Mouse (Mus musculus): ENCODE measurements at regions not wholly inside any gene's neighbourhood (a gene's known extent, or its start where the extent isn't known, plus 50 kb on each side); places are given as distances from the start of the nearest gene placed in this dataset.
A peak's percentile ranks its signal among the peaks of the same experiment; 100 is the strongest.

- no peaks in the 10 kb centered on the region for H3K36me3 ChIP-seq
- H3K4me2 ChIP-seq: no peak overlapping the region
- peaks cover 19% of the 10 kb centered on the region for H3K4me1 ChIP-seq
- H3K4me3 ChIP-seq: no peak overlapping the region
- ATAC-seq (ENCODE audit: insufficient number of reproducible peaks, insufficient read depth, low FRiP score, low TSS enrichment, low read depth): no peak
- H3K27ac ChIP-seq: no peak overlapping the region
- peaks cover 17% of the 10 kb centered on the region for H3K27me3 ChIP-seq
- H3K9ac ChIP-seq: no peak overlapping the region
- 64% methylated on average over 8 of the region's 8 CpGs for WGBS
- no peaks in the 10 kb centered on the region for H3K9me3 ChIP-seq
These were observed 82.8 kb upstream of the Ttc34 start for GRCm38 (mm10) chr4:154754445-154754844.

- Histone ChIP-seq H3K4me3 (no peak overlapping the region), H3K36me3 (no peaks in the 10 kb centered on the region), H3K4me1 (no peaks in the 10 kb centered on the region), H3K27me3 (peaks cover 4% of the 10 kb centered on the region), H3K4me2 (no peak overlapping the region), H3K27ac (no peak overlapping the region), H3K9me3 (no peaks in the 10 kb centered on the region), H3K9ac (no peak overlapping the region)
- no peak for ATAC-seq (ENCODE audit: insufficient number of reproducible peaks, insufficient read depth, low FRiP score, low TSS enrichment, low read depth)
- WGBS: 81% methylated on average over 10 of the region's 10 CpGs
These were observed 80.4 kb upstream of the Ttc34 start for GRCm38 (mm10) chr4:154756740-154757446.

GRCm38 (mm10) chr4:154759881-154760280 lies 77.4 kb upstream of the Ttc34 start:
- H3K4me3 ChIP-seq: no peak overlapping the region
- no peak overlapping the region for H3K4me2 ChIP-seq
- H3K4me1 ChIP-seq: 0 out of 2 replicates have a peak, but pooled peaks cover 9% of the 10 kb centered on the region
- WGBS: 43% methylated on average over 1 of the region's 1 CpGs
- H3K9ac ChIP-seq: no peak overlapping the region
- no peak for ATAC-seq (ENCODE audit: insufficient number of reproducible peaks, insufficient read depth, low FRiP score, low TSS enrichment, low read depth)
- H3K9me3 ChIP-seq: no peaks in the 10 kb centered on the region
- H3K36me3 ChIP-seq: no peaks in the 10 kb centered on the region
- peaks cover 4% of the 10 kb centered on the region for H3K27me3 ChIP-seq
- no peak overlapping the region for H3K27ac ChIP-seq

GRCm38 (mm10) chr4:154764238-154764637 lies 73.0 kb upstream of the Ttc34 start:
- no peaks in the 10 kb centered on the region for H3K9me3 ChIP-seq
- ATAC-seq (ENCODE audit: insufficient number of reproducible peaks, insufficient read depth, low FRiP score, low TSS enrichment, low read depth): no peak
- H3K27me3 ChIP-seq: peaks cover 4% of the 10 kb centered on the region; the same call in 1 of the 2 replicates
- no peak overlapping the region for H3K27ac ChIP-seq
- no peak overlapping the region for H3K9ac ChIP-seq
- 69% methylated on average over 5 of the region's 6 CpGs for WGBS
- H3K4me1 ChIP-seq: 0 out of 2 replicates have a peak, but pooled peaks cover 9% of the 10 kb centered on the region
- no peaks in the 10 kb centered on the region for H3K36me3 ChIP-seq
- no peak overlapping the region for H3K4me2 ChIP-seq
- no peak overlapping the region for H3K4me3 ChIP-seq

GRCm38 (mm10) chr4:154766158-154766557 lies 71.1 kb upstream of the Ttc34 start:
- Histone ChIP-seq H3K4me3 (no peak overlapping the region), H3K9me3 (no peaks in the 10 kb centered on the region), H3K4me2 (no peak overlapping the region), H3K9ac (no peak overlapping the region), H3K27me3 (peaks cover 4% of the 10 kb centered on the region; the same call in 1 of the 2 replicates), H3K27ac (no peak overlapping the region), H3K4me1 (peaks cover 14% of the 10 kb centered on the region), H3K36me3 (no peaks in the 10 kb centered on the region)
- no peak for ATAC-seq (ENCODE audit: insufficient number of reproducible peaks, insufficient read depth, low FRiP score, low TSS enrichment, low read depth)
- 50% methylated on average over 2 of the region's 2 CpGs for WGBS

- no peaks in the 10 kb centered on the region for H3K36me3 ChIP-seq
- no peak for ATAC-seq (ENCODE audit: insufficient number of reproducible peaks, insufficient read depth, low FRiP score, low TSS enrichment, low read depth)
- 12% methylated on average over 25 of the region's 25 CpGs for WGBS
- no peak overlapping the region for H3K4me3 ChIP-seq
- H3K9ac ChIP-seq: no peak overlapping the region
- H3K4me1 ChIP-seq: peaks cover 27% of the 10 kb centered on the region
- no peak overlapping the region for H3K27ac ChIP-seq
- peaks cover 10% of the 10 kb centered on the region; the same call in 1 of the 2 replicates for H3K27me3 ChIP-seq
- H3K4me2 ChIP-seq: no peak overlapping the region
- H3K9me3 ChIP-seq: no peaks in the 10 kb centered on the region
These were observed 65.8 kb upstream of the Ttc34 start for GRCm38 (mm10) chr4:154771330-154772076.

- WGBS: 45% methylated on average over 4 of the region's 4 CpGs
- no peak overlapping the region for H3K9ac ChIP-seq
- H3K9me3 ChIP-seq: no peaks in the 10 kb centered on the region
- 0 out of 2 replicates have a peak, but pooled peaks have one; percentile 23 for ATAC-seq (ENCODE audit: insufficient number of reproducible peaks, insufficient read depth, low FRiP score, low TSS enrichment, low read depth)
- H3K27ac ChIP-seq: no peak overlapping the region
- H3K4me3 ChIP-seq: no peak overlapping the region
- no peaks in the 10 kb centered on the region for H3K36me3 ChIP-seq
- peaks cover 9% of the 10 kb centered on the region; the same call in 1 of the 2 replicates for H3K27me3 ChIP-seq
- H3K4me2 ChIP-seq: no peak overlapping the region
- H3K4me1 ChIP-seq: peaks cover 27% of the 10 kb centered on the region
These were observed 65.2 kb upstream of the Ttc34 start for GRCm38 (mm10) chr4:154772077-154772462.

GRCm38 (mm10) chr4:154773830-154774229 lies 63.4 kb upstream of the Ttc34 start:
- WGBS: 68% methylated on average over 3 of the region's 3 CpGs
- H3K4me2 ChIP-seq: no peak overlapping the region
- no peaks in the 10 kb centered on the region for H3K9me3 ChIP-seq
- ATAC-seq (ENCODE audit: insufficient number of reproducible peaks, insufficient read depth, low FRiP score, low TSS enrichment, low read depth): no peak
- peaks cover 6% of the 10 kb centered on the region; the same call in 1 of the 2 replicates for H3K27me3 ChIP-seq
- H3K4me3 ChIP-seq: no peak overlapping the region
- no peaks in the 10 kb centered on the region for H3K36me3 ChIP-seq
- no peak overlapping the region for H3K9ac ChIP-seq
- peaks cover 27% of the 10 kb centered on the region for H3K4me1 ChIP-seq
- H3K27ac ChIP-seq: no peak overlapping the region

GRCm38 (mm10) chr4:154774332-154774731 lies 62.9 kb upstream of the Ttc34 start:
- H3K36me3 ChIP-seq: no peaks in the 10 kb centered on the region
- H3K4me2 ChIP-seq: no peak overlapping the region
- ATAC-seq (ENCODE audit: insufficient number of reproducible peaks, insufficient read depth, low FRiP score, low TSS enrichment, low read depth): no peak
- peaks cover 6% of the 10 kb centered on the region; the same call in 1 of the 2 replicates for H3K27me3 ChIP-seq
- H3K4me1 ChIP-seq: peaks cover 27% of the 10 kb centered on the region
- H3K9ac ChIP-seq: no peak overlapping the region
- H3K4me3 ChIP-seq: no peak overlapping the region
- no peak overlapping the region for H3K27ac ChIP-seq
- H3K9me3 ChIP-seq: no peaks in the 10 kb centered on the region
- 71% methylated on average over 2 of the region's 2 CpGs for WGBS

GRCm38 (mm10) chr4:154778818-154779217 lies 58.4 kb upstream of the Ttc34 start:
- H3K9me3 ChIP-seq: no peaks in the 10 kb centered on the region
- H3K27me3 ChIP-seq: peaks cover 32% of the 10 kb centered on the region
- no peak overlapping the region for H3K27ac ChIP-seq
- no peak for ATAC-seq (ENCODE audit: insufficient number of reproducible peaks, insufficient read depth, low FRiP score, low TSS enrichment, low read depth)
- peaks cover 24% of the 10 kb centered on the region for H3K4me1 ChIP-seq
- no peaks in the 10 kb centered on the region for H3K36me3 ChIP-seq
- WGBS: 95% methylated on average over 1 of the region's 1 CpGs
- H3K4me2 ChIP-seq: no peak overlapping the region
- H3K4me3 ChIP-seq: no peak overlapping the region
- no peak overlapping the region for H3K9ac ChIP-seq

GRCm38 (mm10) chr4:154781391-154781790 lies 55.9 kb upstream of the Ttc34 start:
- H3K9me3 ChIP-seq: no peaks in the 10 kb centered on the region
- ATAC-seq (ENCODE audit: insufficient number of reproducible peaks, insufficient read depth, low FRiP score, low TSS enrichment, low read depth): no peak
- H3K4me3 ChIP-seq: no peak overlapping the region
- H3K36me3 ChIP-seq: no peaks in the 10 kb centered on the region
- no peak overlapping the region for H3K27ac ChIP-seq
- WGBS: 36% methylated on average over 11 of the region's 11 CpGs
- no peak overlapping the region for H3K4me2 ChIP-seq
- peaks cover 53% of the 10 kb centered on the region for H3K27me3 ChIP-seq
- peaks cover 28% of the 10 kb centered on the region for H3K4me1 ChIP-seq
- H3K9ac ChIP-seq: no peak overlapping the region

- ATAC-seq (ENCODE audit: insufficient number of reproducible peaks, insufficient read depth, low FRiP score, low TSS enrichment, low read depth): no peak
- Histone ChIP-seq H3K4me1 (peaks cover 37% of the 10 kb centered on the region), H3K27me3 (peaks cover 60% of the 10 kb centered on the region), H3K4me2 (no peak overlapping the region), H3K4me3 (no peak overlapping the region), H3K27ac (no peak overlapping the region), H3K9me3 (no peaks in the 10 kb centered on the region), H3K9ac (no peak overlapping the region), H3K36me3 (no peaks in the 10 kb centered on the region)
- WGBS: 83% methylated on average over 8 of the region's 8 CpGs
These were observed 55.0 kb upstream of the Ttc34 start for GRCm38 (mm10) chr4:154782291-154782690.
